Mouse (Mus musculus) heart, postnatal 0 days (tissue): ENCODE measurements around the gene Cntn6. TPM values are rescaled to one million over a fixed set of nuclear protein-coding genes. Genes with fewer than 3 reads are reported as not detected.

Experiments
- ATAC-seq: fragments of 200-750 bp; cut with Nextera tagmentation; 2 replicates; pipeline ENCODE4 v1.8.0; 2017; ENCODE audit warnings: low read depth, moderate number of reproducible peaks, moderate library complexity; ENCODE audit not compliant: insufficient read depth
- DNase-seq: peaks from one replicate; pipeline ENCODE4 v3.0.0-alpha.2; 2016; ENCODE audit warnings: low spot score
- H3K27ac ChIP-seq: fragments of 300-500 bp; sonication (generic); 2 replicates; pipeline ENCODE4 v1.5.1; 2014; ENCODE audit warnings: low read depth, mild to moderate bottlenecking
- H3K27me3 ChIP-seq: fragments of 300-500 bp; sonication (generic); 2 replicates; pipeline ENCODE4 v1.6.1; 2014; ENCODE audit warnings: low read length, mixed read lengths; ENCODE audit not compliant: control insufficient read depth, insufficient read depth
- H3K36me3 ChIP-seq: fragments of 300-500 bp; sonication (generic); replicated peaks from 2 replicates; pipeline ENCODE4 v1.6.1; 2014; ENCODE audit warnings: low read length, mixed read lengths; ENCODE audit not compliant: control insufficient read depth, insufficient read depth
- H3K4me1 ChIP-seq: fragments of 300-500 bp; sonication (generic); 2 replicates; pipeline ENCODE4 v1.6.1; 2014; ENCODE audit warnings: antibody characterized with exemption; ENCODE audit not compliant: control insufficient read depth, insufficient read depth
- H3K4me2 ChIP-seq: fragments of 300-500 bp; sonication (generic); 2 replicates; pipeline ENCODE4 v1.6.1; 2014; ENCODE audit warnings: low read depth, mild to moderate bottlenecking, low read length, moderate library complexity
- H3K4me3 ChIP-seq: fragments of 300-500 bp; sonication (generic); 2 replicates; pipeline ENCODE4 v1.5.1; 2014; ENCODE audit warnings: low read depth, low read length
- H3K9ac ChIP-seq: fragments of 300-500 bp; sonication (generic); replicated peaks from 2 replicates; pipeline ENCODE4 v1.6.1; 2014; ENCODE audit warnings: low read depth, low read length, mixed read lengths
- H3K9me3 ChIP-seq: fragments of 300-500 bp; sonication (generic); replicated peaks from 2 replicates; pipeline ENCODE4 v1.6.1; 2016; ENCODE audit warnings: low read length; ENCODE audit not compliant: control insufficient read depth
- CTCF ChIP-seq: IDR thresholded peaks from 2 replicates; pipeline ENCODE4 v1.5.1; 2016; ENCODE audit warnings: antibody characterized with exemption, control low read depth, low read depth
- EP300 ChIP-seq: IDR thresholded peaks from 2 replicates; pipeline ENCODE4 v1.6.1; 2016; ENCODE audit warnings: antibody characterized with exemption, low read depth
- WGBS: fragments of 180-500 bp; shearing (Covaris S2); extraction: QIAGEN DNeasy Blood & Tissue Kit; methylation state at CpG from one replicate; pipeline ENCODE4 v1.1.7; 2014; 5-methylcytosine and 5-hydroxymethylcytosine counted together
- polyA plus RNA-seq: library from polyadenylated mRNA; unstranded; fragments of >200 nt; fragmentation: Nextera tagmentation; extraction: Ambion mirVana; gene quantifications from 2 replicates; pipeline ENCODE4 v1.2.1, GENCODE M21; 2015
- total RNA-seq: library from RNA; depleted of rRNA; stranded (reverse); fragments of >200 nt; gene quantifications from 2 replicates; pipeline ENCODE4 v1.2.3, GENCODE M21; 2014; ENCODE audit warnings: low replicate concordance

Cntn6 gene
- total and polyA plus RNA-seq, 2 experiments from 2014 or later = 0.20 to 0.99 TPM

- H3K9ac ChIP-seq = no peak overlapping the region
- ATAC-seq (no peak), DNase-seq (no peak)
- TF ChIP-seq EP300 (no peak), CTCF (no peak)
- H3K4me2 ChIP-seq = no peak overlapping the region
- H3K4me3 ChIP-seq = no peak overlapping the region
- WGBS = 74% methylated on average over 2 of the region's 2 CpGs
- no peaks in the 10 kb centered on the region for H3K36me3 ChIP-seq
- H3K4me1 ChIP-seq = no peaks in the 10 kb centered on the region
- H3K27me3 ChIP-seq = no peaks in the 10 kb centered on the region
- H3K9me3 ChIP-seq = no peaks in the 10 kb centered on the region
- no peak overlapping the region for H3K27ac ChIP-seq
These were observed 391.4 kb downstream of the Cntn6 start for GRCm38 (mm10) chr6:104884021-104884420.

GRCm38 (mm10) chr6:104885829-104886228, 393.2 kb downstream of the Cntn6 start:
- DNase-seq (no peak), ATAC-seq (no peak)
- Histone ChIP-seq H3K4me2 (no peak overlapping the region), H3K4me3 (no peak overlapping the region), H3K4me1 (no peaks in the 10 kb centered on the region), H3K27ac (no peak overlapping the region), H3K9ac (no peak overlapping the region), H3K9me3 (no peaks in the 10 kb centered on the region), H3K27me3 (no peaks in the 10 kb centered on the region), H3K36me3 (no peaks in the 10 kb centered on the region)
- no peak for TF ChIP-seq CTCF
- no peak for TF ChIP-seq EP300

GRCm38 (mm10) chr6:104891071-104891470, 398.5 kb downstream of the Cntn6 start:
- Histone ChIP-seq H3K4me2 (no peak overlapping the region), H3K4me3 (no peak overlapping the region), H3K9me3 (no peaks in the 10 kb centered on the region), H3K27me3 (no peaks in the 10 kb centered on the region), H3K27ac (no peak overlapping the region), H3K9ac (no peak overlapping the region), H3K4me1 (no peaks in the 10 kb centered on the region), H3K36me3 (no peaks in the 10 kb centered on the region)
- DNase-seq (no peak), ATAC-seq (no peak)
- no peak for TF ChIP-seq CTCF
- no peak for TF ChIP-seq EP300
- WGBS = 68% methylated on average over 3 of the region's 3 CpGs
